Mouse (Mus musculus) heart, postnatal 10 days (tissue): ENCODE measurements around the gene Oaz1. TPM values are rescaled to one million over a fixed set of nuclear protein-coding genes. Genes with fewer than 3 reads are reported as not detected.
A peak's percentile ranks its signal among the peaks of the same experiment; 100 is the strongest.
"Not testable (repeated sequence)": the region's sequence is repeated elsewhere in the genome, so short reads cannot be mapped to it uniquely, and the experiment has no call there.

ENCODE experiments used
- DNase-seq, 2 experiments: peaks; one replicate each; pipeline ENCODE4 v3.0.0; 2021
- intact Hi-C: fragments of 180-260 bp; cut with DNase I; formaldehyde crosslinking; loops from one replicate; pipeline ENCODE4 v1.15.1; 2025
- total RNA-seq, 2 experiments: library from RNA; stranded (reverse); gene quantifications; 2 replicates each; pipeline ENCODE4 v1.2.3; 2021

Gene Oaz1
- total RNA-seq, 2 experiments from 2014 or later, result 1,023 to 1,076 TPM

GRCm38 (mm10) chr10:80818599-80819281 lies 7.7 kb upstream of the Oaz1 start:
- intact Hi-C loops, result no loop called here
- no peak for DNase-seq

DNA sequence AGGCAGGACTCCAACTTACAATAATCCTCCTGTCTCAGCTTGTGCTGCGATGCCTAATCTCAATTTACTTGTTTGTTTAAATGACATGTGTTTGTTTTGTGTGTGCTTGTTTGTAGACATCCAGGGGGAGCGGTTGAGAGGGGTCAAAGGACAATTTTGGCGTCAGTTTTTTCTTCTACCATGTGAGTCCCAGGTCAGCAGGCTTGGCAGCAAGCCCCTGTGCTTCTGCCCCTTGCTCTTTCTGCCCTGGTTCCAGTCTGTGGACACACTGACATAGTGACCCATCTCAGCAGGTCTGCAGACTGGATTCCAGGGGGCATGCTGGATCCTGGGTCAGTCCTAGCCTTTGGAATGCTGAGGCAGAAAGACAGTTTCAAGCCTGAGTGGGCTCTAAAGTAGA lies 7.0 kb upstream of the Oaz1 start:
- intact Hi-C loops, result no loop called here
- no peak for DNase-seq

DNA sequence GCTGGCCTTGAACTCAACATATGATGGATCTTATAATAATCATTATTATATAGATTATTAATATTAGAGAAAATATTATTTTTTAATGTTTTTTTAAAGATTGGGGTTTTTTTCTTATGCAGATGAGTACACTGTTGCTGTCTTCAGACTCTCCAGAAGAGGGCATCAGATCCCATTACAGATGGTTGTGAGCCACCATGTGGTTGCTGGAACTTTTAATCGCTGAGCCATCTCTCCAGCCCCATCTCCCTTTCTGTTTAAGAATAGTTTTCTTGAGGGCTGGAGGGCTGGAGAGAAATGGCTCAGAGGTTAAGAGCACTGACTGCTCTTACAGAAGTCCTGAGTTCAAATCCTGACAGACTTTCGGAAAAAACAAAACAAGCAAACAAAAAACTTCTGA lies 4.5 kb upstream of the Oaz1 start:
- DNase-seq, result no peak
- intact Hi-C loops, result loop anchor here (5.0 kb wide), 1 partner anchor 175 kb away; no protein-coding TSS in a partner anchor

GRCm38 (mm10) chr10:80822528-80822927 lies 3.9 kb upstream of the Oaz1 start:
- no peak for DNase-seq
- intact Hi-C loops, result loop anchor here (5.0 kb wide), 1 partner anchor 175 kb away; no protein-coding TSS in a partner anchor

GRCm38 (mm10) chr10:80823316-80823715 lies 3.1 kb upstream of the Oaz1 start:
- no peak for DNase-seq
- intact Hi-C loops, result loop anchor here (5.0 kb wide), 1 partner anchor 174 kb away; no protein-coding TSS in a partner anchor

- intact Hi-C loops, result loop anchor here (1.0 to 5.0 kb wide), 2 partner anchors 52 to 173 kb away; no protein-coding TSS in a partner anchor
Observed at GRCm38 (mm10) chr10:80823847-80824643, 2.4 kb upstream of the Oaz1 start.

GRCm38 (mm10) chr10:80824827-80825226 lies 1.6 kb upstream of the Oaz1 start:
- DNase-seq, result no peak
- intact Hi-C loops, result loop anchor here (1.0 to 5.0 kb wide), 2 partner anchors 51 to 172 kb away; no protein-coding TSS in a partner anchor

More at GRCm38 (mm10) chr10:80823847-80824643, 2.4 kb upstream of the Oaz1 start:
- no peak for DNase-seq

- DNase-seq, result no peak
- intact Hi-C loops, result loop anchor here (2.0 kb wide), 1 partner anchor 28 kb away; the partner anchor contains the start of genes Lsm7 and Sppl2b
Observed at GRCm38 (mm10) chr10:80827063-80827869, 810 bp downstream of the Oaz1 start.

DNA sequence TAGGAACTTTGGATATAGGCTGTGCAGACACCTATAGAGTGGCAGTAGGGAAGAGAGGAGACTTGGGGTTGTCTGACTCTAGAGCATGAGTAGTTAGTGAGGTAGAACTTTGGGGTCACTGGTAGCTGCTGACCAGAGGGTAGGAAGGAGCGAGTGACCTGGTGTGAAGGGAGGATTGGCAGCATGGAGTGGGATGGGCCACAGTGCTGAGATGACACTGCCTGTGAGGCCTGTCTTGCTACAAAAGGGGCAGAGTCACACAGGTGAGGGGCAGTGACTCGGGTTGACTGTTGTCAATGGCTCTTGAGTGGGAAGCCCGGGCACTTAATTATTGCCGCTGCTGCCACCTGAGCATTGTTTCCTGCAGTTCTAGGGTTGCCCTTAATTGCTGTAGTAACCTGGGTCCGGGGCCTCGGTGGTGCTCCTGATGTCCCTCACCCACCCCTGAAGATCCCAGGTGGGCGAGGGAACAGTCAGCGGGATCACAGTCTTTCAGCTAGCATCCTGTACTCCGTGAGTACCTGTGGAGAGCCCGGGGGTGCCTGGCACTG lies 1.5 kb downstream of the Oaz1 start:
- intact Hi-C loops, result loop anchor here (2.0 kb wide), 1 partner anchor 27 kb away; the partner anchor contains the start of genes Lsm7 and Sppl2b
- DNase-seq, result no peak

DNA sequence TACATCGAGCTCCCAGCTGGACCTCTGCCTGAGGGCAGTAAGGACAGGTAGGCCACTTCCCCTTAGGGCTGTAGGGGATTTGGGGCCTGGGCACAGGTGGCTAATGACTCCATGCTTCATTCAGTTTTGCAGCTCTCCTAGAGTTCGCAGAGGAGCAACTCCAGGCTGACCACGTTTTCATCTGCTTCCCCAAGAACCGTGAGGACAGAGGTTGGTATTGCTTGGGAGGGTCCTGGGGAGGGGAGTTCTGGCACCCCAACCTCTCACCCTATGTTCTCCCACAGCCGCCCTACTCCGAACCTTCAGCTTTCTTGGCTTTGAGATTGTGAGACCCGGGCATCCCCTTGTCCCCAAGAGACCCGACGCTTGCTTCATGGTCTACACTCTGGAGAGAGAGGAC lies 2.1 kb downstream of the Oaz1 start:
- intact Hi-C loops, DNase-seq: not testable (repeated sequence)

- DNase-seq, result no peak
- intact Hi-C loops, result no loop called here
Observed at GRCm38 (mm10) chr10:80829359-80830278, 3.2 kb downstream of the Oaz1 start.

- DNase-seq, result no peak
- intact Hi-C loops, result no loop called here
Observed at GRCm38 (mm10) chr10:80831136-80831535, 4.7 kb downstream of the Oaz1 start.

DNA sequence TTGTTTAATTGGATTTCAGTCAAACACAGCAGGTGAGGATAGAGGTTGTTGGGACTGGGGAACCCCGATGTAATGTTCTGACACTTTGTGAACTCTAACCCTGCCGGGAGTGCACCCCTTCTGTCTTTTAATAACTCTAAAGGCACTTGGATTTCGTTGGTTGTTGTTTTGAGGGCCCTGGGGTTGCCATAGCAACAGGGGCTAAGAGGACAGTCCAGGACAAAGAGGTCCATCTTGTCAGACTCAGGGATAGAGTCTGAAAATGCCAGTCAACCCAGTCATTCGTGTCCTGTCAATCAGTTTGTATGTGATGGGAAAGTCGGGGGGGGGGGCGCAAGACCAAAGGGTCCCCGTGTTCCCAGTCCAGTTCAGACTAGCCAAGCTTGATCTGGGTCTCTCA lies 6.4 kb downstream of the Oaz1 start:
- no peak for DNase-seq
- intact Hi-C loops, result no loop called here

DNA sequence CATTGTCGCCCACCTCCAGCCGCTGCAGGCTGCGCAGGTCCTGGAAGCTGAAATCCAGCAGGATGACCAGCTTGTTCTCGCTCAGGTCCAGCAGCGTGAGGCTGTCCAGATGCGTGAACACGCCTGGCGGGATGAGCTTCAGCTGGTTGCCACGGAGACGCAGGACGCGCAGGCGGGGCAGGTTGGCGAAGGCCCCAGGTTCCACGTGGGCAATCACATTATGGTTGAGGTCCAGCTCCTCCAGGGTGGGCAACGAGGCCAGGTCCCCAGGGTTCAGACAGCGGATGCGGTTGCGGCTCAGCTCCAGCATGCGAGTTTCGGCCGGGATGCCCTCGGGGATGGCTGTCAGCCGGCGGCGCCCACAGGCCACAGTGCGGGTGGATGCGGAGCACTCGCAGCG lies 9.2 kb downstream of the Oaz1 start:
- DNase-seq, result no peak
- intact Hi-C loops, result no loop called here

GRCm38 (mm10) chr10:80836949-80837379 lies 10.5 kb downstream of the Oaz1 start:
- intact Hi-C loops, result no loop called here
- no peak for DNase-seq

- intact Hi-C loops, result no loop called here
- DNase-seq, result peak; percentile 66 to 78
Observed at GRCm38 (mm10) chr10:80837827-80838226, 11.4 kb downstream of the Oaz1 start.

DNA sequence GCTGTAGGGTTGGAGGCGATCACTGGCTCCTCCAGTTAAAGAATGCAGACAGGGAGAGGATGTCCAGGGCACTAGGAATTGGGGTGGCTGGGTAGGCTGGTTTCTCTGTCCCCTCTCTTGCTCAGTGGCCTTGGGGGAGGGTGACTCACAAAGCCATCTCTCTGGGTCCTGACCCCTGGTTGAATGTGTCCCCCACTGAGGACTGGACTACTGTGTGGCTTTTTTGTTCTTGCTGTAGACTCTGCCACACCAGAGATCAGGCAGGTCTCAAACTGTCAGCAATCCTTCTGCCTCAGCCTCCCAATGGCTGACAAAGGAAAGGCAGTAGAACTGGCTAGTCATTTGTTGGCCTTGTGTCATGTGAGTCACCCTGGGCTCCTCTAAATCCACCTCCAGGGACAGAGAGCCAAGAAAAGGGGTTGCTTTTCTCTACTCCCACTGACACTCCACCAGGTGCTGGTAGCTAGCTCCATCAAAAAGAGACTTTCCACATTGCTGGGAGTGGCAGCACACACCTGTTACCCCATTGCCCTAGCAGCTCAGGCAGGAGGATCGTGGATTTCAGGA lies 12.0 kb downstream of the Oaz1 start:
- intact Hi-C loops, result no loop called here
- no peak for DNase-seq

GRCm38 (mm10) chr10:80839848-80840247 lies 13.4 kb downstream of the Oaz1 start:
- intact Hi-C loops, result no loop called here
- DNase-seq, result no peak

GRCm38 (mm10) chr10:80841685-80842084 lies 15.2 kb downstream of the Oaz1 start:
- DNase-seq, result no peak
- intact Hi-C loops, result no loop called here
